Mouse (Mus musculus) R1 (cell line): ENCODE data around the gene Fbp2.

Experiments
- DNase-seq: peaks from one replicate; pipeline ENCODE4 v3.0.0-alpha.2; 2018; ENCODE audit warnings: low read depth, low spot score

Gene Fbp2

DNA sequence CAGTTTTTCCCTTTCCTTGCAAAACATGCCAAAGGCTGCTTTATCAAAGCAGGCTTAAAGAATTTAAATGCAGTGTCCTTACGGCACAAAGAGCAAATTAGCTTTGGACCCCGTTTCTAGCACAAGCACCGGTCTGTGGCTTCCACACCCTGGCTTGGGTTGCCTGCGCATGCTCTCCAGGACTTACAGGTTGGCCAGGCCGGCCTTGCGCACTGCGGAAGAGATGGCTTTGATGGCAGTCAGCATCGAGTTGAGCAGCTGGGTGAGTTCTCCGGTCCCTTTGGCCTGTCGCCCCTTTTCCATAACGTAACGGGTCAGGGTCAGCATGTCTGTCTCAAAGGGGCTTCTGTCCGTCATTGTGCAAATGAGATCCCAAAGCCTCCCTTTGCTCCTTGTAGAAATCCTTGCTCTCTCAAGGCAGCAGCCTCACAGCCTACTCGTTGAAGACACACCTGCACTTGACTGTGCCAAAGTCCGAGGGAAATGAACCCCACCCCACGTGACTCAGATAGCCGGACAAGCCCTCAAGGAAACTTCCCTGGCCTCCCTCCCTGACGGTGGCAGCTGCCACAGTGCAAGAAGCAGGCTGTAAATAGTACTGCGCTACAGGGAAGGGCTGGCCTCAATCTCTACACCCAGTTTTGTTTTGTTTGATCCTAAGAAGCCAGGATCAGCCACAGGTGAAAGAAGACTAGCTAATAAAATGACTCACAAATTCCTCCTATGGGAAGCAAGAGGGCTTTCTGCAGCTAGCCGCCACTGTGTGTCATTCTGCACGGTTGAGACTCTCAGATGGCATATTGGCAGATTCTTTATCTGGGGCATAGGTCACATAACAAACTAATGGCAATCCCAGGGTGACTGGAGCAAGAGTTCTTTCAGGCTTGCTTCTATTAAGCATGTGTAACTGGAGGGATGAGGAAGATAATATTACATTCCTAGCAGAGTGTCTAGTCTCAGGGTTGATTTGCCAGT is at the start of gene Fbp2:
Fbp2 (minus strand) TSS at position 482 of the 975 bp plus-strand sequence.
- peak; percentile 43 for DNase-seq

DNA sequence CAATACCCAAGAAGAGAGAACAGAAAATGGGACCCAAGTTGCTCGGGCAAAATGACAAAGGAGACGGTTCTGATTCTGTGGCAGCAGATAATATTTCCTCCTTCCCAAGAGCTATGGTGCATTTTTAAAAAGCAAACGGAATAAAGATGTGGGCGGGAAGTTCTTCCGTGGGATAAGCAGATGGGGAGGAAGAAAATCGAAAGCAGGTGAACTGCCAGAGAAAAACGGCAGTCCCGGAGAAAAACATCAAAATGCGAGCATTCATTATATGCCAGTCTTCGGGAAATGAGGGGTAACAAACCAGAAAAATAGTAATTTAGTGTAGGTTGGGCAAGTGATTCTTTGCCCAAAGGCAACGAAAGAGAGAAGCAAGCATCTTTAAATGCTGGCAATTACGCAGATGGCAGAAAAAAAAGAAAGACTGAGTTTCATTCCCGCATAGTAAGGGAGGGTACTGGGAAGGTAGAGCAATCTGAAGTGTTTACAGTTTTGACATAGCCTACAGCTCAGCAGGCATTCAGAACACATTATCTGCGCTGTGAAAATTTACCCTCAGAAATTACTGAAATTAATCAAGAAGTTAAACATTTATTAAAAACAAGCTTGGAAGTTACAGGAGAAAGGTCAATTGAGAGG is 49.4 kb upstream of the Fbp2 start:
- no peak for DNase-seq

DNA sequence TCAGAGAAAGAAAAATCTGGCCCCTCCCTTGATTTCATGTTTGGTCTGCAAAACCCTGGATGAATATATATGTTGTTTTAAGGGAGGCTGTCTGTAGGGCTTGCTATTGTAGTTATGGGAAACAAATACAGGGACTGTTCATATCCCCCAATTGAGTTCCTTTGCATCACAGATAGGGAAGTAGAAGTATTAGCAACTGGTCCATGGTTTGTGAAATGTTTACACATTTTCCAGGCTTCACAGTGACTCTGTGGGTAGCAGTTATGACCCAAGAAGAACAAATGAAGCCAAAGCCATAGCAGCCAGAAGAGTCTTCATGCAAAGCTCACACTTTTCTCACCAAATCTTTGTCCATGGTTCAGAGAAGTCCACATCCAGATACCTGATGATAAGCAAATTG is 42.9 kb upstream of the Fbp2 start:
- no peak for DNase-seq

DNA sequence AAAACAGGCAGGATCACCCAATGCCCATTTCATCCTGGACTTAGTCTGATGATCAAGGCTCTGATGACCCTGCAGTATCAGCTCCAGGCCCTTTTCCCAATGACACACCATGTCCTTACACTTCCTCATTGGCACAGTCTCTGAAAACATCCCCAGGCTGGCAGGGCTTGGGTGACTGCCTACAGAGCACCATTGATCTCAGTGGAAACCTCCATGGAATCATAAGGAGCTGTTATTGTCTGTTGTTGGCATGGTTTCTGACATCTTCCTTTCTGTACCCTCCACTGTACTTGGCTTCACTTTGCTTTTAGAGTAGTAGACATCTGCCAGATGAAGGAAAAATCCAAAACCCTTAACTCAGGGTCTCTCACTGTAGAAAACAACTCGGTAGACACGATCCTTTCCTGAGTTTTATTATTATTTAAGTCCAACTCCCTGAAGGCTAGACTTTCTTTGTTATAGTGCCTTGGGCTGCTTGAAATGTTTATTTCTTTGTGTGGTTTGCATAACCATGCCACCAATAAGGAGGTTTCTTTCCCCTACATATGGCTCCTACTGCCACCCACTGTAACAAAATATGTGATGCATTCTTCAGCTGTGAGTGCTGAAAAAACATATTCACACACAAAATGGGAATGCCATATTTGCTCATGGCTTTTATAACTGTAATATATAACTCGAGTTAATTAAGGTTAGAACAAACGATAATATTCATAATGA is 39.9 kb upstream of the Fbp2 start:
- DNase-seq = no peak

DNA sequence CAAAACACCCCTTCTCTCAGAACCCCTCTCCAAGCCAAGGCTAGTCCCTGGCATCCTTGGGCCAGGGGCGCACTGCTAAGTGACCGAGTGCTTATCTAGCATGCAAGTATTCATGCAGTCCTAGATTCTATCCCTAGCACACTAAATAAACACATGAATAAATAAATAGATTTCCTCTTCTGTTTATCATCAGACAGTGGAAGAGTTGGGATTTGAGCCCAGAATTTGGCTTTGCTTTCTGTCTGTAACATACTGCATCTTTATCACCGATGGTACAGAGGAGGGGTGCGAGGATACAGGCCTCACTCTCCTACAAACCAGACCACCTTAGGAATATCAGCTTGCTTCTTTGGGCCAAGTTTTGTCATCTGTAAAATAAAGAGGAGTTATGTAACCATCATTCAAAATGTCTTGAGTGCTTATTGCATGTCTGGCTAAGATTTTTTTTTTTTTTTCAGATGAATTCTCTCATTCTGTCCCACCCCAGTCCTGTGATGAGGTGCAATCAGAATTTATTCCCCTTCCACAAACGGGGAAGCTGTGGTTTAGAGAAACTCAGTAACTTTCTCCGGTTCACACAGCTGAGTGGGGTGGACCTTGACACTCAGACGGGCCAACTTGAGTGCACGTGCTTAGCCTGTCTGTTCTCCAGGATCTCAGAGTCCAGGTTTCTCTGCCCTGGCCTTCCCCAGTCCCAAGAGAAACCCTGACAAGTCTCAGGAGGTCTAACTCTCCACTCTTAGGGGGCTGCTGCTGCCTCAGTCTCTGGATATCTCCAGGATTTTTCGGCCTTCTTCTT is 35.0 kb upstream of the Fbp2 start:
- no peak for DNase-seq

DNA sequence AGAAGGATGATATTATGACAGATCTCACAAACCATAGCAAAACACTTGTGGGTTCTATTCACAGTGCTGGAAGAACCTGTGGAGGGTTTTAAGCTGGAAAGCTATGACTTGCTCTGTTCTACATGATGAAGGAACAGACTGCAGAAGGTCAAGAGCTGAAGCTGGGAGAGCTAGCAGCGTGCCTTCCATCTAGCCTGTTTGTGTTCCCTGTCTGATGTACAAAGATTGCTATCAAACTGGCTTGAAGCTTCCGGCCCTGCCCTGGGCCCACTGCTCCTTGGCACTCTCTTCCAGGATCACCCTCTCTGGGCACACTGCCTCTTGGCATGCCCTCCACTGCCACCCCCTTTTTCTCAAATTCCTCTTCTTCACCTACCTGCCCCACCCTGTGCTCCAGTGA is 31.1 kb upstream of the Fbp2 start:
- DNase-seq = no peak

DNA sequence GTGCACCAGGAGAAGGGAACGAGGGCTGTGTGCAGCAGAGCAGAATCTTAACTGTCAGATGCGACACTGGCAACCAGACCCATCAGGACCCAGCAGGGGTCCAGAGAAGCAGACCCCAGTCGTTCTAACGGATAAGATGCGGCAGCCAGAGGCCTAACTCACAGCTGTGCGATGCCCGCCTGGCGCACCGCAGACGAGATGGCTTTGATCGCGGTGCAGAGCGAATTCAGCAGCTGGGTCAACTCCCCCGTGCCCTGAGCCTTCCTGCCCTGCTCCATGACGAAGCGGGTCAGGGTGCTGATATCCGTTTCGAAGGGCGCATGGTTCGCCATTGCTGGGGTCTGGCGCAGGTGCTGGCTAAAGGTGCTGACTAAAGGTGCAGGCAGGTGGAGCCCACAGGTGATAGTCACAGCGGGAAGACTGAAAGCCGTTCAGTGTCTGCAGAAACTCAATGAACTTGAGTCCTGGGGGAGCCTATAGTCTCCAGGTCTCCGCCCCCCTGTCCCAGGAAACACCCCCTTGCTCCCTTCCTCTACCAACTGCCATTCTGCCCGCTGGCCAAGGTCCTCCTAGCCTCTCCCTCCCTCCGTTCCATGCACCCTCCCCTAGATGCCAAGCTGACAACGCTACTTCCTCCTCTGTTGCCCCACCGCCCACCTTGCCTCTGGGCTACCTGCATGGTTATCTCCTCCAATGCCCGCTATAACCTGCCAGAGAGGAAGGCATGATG is 29.7 kb upstream of the Fbp2 start, which contains the start of gene Fbp1:
Fbp1 (minus strand) TSS at position 571 of the 730 bp plus-strand sequence.
- peak; percentile 35 for DNase-seq

DNA sequence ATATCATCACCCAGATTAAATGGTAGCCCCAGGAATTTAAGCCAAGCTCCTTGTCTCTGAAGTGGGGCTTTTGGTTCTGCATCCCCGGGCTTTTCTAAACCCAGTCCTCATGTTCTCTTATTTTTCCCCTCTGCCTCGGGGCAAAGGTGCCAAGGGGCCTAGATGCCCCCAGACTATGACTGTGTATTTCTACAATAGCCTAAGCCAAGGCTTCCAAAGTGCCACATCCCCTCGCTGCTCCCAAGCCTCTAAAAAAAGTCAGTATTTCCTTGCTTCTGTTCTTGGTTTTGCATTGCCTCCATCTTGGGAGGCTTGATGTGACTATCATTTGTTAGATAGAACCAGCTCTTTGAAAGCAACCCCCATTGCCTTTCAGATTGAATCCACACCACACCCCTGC is 26.3 kb upstream of the Fbp2 start:
- DNase-seq = no peak

DNA sequence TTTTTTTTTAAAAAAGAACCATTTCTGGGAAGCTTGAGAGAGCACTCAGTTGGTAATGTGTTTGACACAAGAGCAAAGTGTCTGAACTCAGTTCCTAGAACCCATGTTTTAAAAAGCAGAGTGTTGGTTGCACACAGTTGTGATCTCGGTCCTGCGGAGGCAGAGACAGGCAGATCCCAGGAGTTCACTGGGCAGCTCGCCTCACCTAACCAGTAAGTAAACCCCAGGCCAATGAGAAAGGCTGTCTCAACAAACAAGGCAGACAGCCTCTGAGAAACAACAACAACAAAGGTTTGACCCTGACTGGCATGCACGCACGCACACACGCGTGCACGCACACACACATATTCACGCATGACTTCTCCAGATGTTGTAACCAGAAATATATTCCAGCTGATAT is 25.7 kb upstream of the Fbp2 start:
- no peak for DNase-seq

DNA sequence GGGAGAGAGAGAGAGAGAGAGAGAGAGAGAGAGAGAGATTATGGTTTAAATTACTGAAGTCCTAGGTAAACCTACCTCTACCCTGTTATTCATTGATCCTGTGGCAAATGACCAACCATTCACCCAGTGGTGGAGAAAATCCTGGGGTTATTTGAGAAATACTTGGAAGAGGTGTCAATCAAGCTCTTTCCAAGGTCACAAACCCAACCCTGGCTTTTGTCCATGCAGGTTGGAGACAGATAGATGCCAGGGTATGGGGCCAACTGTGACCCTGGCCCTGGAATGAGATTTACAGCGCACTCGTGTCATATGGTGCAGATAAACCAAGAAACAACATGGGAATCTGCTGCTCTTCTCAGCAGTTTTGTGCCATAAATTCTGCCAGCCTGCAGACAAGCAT is 25.2 kb upstream of the Fbp2 start:
- DNase-seq = no peak

DNA sequence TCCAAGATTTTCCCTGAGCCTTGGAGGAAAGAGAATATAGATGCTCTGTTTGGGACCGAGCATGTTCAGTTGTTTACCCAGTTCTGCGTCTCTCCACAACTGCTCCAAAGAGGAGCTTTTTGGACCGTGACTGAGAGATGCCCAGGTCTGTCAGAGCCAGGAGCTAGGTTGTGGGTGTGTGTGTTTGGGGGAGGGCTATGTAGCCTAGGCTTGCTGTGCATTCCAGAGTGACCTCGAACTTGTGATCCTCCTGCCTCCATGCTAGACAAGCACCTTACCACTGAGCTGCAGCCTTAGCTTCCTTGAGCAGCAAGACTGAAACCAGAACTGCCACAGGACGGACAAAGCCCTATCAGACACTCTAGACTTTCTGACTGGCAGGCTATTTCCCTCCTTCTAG is 24.6 kb upstream of the Fbp2 start:
- no peak for DNase-seq

DNA sequence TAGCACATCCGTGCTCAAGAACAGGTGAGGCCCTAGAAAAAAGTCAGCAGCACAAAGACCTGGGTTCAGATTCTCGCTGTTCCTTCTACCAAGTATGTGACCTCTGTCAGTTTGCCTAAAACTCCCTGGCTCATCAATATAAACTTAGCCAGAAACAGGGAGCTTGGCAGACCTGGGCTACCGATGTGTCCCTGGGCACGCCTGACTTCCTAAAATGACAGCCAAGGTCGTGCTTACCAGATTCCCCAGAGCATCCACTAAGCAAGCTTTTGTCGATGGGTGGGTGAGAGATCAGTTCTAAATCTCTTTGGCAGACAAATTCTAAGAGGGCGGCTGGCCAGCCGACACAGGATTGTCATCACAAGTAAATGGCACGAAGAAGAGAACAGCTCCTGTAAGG is 23.1 kb upstream of the Fbp2 start:
- no peak for DNase-seq

DNA sequence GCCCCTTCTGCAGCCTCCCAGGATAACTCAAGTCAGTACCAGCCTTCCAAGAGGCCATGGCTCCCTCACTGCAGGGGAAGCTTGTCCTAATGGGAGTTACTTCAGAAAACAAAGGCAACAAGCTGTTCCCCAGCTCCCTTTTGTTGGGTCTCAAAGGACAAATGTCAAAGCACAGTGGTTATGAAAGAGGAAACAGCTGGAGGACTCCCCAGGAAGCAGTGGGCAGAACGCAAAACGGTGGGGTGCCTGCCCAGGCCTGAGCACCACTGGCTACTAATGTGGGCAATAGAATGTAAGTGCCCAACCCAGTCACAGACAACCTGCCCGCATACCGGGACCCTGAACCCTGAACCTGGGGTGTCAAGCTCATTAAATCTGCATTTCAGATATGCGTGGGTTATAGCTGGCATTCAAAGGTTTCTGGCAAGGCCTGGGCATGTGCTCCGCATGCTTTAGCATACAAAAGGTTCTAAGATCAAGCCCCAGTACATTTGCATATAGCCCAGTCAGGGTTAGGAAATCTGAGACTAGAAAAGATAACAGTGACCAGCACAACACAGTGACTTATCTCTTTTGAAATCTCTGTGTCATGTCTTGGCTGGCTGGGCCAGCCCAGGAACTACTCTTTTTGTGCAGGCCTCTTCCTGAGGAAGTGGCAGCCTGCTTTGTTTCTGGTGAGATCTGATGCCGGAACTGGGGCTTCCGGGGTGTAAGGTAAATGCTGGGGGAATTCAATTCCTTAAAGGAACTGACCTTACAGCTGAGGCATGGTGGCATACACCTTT is 21.8 kb upstream of the Fbp2 start:
- DNase-seq = peak; percentile 65

DNA sequence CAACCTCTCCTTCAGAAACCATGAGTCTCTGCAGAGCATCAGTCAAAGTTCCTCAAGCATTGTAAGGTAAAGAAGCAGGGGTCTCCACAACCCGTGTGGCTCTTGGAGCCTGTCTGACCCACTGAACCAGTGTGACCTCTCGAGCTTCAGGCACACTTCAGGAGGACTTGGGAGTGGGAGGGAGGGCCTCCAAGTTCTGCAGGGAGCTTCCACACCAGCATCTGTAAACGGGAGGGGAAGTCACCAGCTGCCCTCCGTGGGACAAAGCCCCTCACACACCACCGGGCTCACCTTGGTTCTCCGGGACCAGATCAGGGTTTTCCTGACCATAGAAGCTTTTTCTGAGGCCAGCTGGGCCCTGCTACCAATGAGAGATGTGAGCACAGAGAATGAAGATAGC is 21.2 kb upstream of the Fbp2 start:
- no peak for DNase-seq

DNA sequence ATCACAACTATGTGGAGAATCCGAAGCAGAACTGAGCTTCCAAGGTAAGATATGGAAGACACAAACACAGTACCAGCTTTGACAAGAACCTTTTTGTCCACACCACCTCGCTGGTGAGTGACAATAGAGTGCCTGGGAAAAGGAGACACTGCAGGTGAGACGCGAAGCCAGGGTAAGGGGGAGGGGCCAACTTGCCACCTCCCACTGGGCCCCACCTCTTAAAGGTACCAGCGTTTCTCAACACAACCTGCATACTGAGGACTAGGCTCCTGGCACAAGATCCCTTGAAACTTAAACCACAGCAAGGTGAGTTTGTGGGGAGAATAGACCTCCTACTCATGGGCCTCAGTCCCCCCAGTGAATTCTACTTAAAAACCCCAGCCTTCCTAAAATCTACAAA is 19.0 kb upstream of the Fbp2 start:
- peak; percentile 33 for DNase-seq

DNA sequence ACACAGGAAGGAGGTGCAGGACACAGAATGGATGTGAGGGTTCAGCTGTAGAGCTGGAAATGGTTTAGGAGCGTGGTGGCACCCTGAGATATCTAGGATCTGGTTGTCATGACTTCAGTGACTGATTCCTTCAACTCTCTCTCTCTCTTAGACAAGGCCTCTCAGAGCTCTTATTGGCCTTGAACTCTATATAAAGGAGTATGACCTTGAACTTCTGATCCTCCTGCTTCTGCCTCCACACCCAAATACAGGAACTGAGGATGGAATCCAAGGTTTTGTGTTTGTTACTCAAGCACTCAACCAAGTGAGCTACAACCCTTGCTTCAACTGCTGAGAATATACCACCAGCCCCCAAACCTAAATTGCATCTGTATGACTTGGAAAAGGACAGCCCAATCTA is 17.9 kb upstream of the Fbp2 start:
- peak; percentile 71 for DNase-seq

DNA sequence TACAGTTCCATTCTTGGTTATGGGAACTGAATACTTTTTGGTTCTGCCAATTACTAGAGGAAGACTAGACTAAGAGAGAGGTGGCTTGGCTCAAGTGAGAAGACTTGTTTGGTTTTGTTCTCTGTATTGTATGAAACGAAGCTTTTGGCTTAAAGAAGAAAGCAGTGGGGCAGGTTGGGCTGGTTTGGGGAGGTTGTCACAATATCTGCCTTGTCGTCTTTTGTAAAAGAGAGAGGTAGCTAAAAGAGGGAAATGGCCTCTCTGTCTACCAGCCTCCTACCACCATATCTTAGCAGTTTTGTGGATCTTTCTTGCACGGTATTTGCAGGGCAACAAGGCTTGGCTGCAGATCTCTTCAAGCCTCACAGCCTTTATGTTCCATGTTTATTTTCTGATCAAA is 14.0 kb upstream of the Fbp2 start:
- DNase-seq = no peak

DNA sequence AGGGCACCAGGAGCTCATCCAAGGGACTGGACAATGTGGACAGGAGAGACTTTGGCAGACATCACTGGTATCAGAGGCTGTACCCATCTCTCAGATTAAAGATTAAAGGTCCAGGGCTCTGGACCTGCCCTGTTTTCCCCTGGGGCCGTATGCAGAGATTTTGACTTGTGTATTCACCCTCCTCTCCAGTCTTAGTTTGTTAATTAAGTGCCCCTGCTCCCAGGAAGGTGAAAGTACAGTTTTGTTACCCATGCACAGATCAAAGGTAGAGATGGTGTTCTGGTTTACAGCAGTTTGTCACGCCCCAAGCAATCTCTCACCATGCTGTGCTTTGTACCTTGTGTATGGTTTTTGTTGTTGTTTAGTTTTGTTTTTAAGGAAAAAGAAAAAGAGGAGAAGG is 12.4 kb upstream of the Fbp2 start:
- no peak for DNase-seq

DNA sequence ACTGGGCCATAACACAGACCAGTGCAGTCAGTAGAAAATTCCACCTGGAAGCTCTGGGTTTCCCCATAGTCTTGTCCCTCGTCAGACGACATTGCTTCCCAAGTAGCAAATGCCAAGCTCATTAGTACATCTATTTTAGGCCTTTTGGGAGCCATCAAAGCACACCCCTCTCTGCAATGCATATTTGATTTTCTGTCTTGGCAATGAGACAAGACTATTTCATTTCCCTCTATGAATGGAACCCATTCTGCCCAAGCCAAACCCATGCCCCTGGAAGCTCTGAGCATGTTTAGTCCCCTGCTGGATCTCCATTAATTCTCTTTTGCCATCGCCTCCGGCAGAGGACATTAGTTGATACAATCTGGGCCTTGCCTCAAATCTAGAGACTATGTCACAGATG is 8.6 kb upstream of the Fbp2 start:
- DNase-seq = no peak
